ENCODE assay signal across 13 mouse cellular contexts in the genomic region with DNA sequence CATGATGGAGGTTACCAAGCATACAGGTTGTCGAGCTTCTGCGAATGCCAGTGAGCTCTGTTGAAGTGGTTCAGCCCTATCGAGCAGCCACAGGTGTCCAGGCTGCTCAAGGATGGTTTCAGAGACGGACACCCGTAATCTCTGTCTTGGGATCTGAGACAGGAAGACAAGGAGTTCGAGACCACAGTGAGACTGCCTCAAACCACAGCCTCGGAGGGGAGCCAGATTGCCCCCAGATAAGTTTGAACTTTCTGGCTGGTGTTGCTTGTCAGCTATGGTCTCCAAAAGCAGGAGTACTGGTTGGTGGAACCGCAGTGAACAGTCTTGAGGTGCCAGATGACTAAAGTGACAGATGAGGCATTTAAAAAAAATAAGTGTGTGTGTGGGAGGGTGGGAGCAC.
"Had no signal": no experiment of that assay in that cellular context is flagged by ENCODE, and none has a peak within 500 bp of the region (broad histone marks: within the 10 kb centered on the region; RNA-seq: fewer than 3 reads in every experiment).

No protein-coding gene starts in this region.

- H3K27me3 ChIP-seq: limb, embryonic 15.5 days; megakaryocyte, embryonic 14.5 days; midbrain, embryonic 12.5 days; stomach, embryonic 15.5 days had no signal

- DNase-seq: kidney, adult 8-10 months; kidney, postnatal 25 days; lung, adult 18-20 months; lung, postnatal 10 days; lung, postnatal 4 days; right cerebral cortex, postnatal 14 days had no signal

- H3K4me2 ChIP-seq: limb, embryonic 15.5 days; midbrain, embryonic 12.5 days; stomach, embryonic 15.5 days had no signal

- H3K9ac ChIP-seq: limb, embryonic 15.5 days; midbrain, embryonic 12.5 days; stomach, embryonic 15.5 days had no signal

- ATAC-seq: intestine, postnatal 0 days; midbrain, embryonic 16.5 days had no signal

- H3K27ac ChIP-seq: left cerebral cortex, adult 2 months; limb, embryonic 15.5 days; midbrain, embryonic 12.5 days; stomach, embryonic 15.5 days had no signal

- H3K9me3 ChIP-seq: limb, embryonic 15.5 days; megakaryocyte, embryonic 14.5 days; midbrain, embryonic 12.5 days; stomach, embryonic 15.5 days had no signal

- H3K36me3 ChIP-seq: limb, embryonic 15.5 days; midbrain, embryonic 12.5 days; stomach, embryonic 15.5 days had no signal

- H3K4me1 ChIP-seq: limb, embryonic 15.5 days; midbrain, embryonic 12.5 days; stomach, embryonic 15.5 days had no signal

- H3K4me3 ChIP-seq: left cerebral cortex, adult 2 months; limb, embryonic 15.5 days; midbrain, embryonic 12.5 days; stomach, embryonic 15.5 days had no signal
